Mouse (Mus musculus) gastrocnemius, postnatal 10 days (tissue): ENCODE measurements around the gene Mul1. TPM values are rescaled to one million over a fixed set of nuclear protein-coding genes. Genes with fewer than 3 reads are reported as not detected.
A peak's percentile ranks its signal among the peaks of the same experiment; 100 is the strongest.
"Not testable (repeated sequence)": the region's sequence is repeated elsewhere in the genome, so short reads cannot be mapped to it uniquely, and the experiment has no call there.

Experiments used
- DNase-seq: peaks from one replicate; pipeline ENCODE4 v3.0.0; 2021; ENCODE audit warnings: mixed read lengths
- long read RNA-seq, 2 experiments: library from polyadenylated mRNA; stranded (forward); transcript quantifications; one replicate each; pipeline ENCODE4 v2.0.0; 2021
- total RNA-seq, 2 experiments: library from RNA; stranded (reverse); gene quantifications; 2 replicates each; pipeline ENCODE4 v1.2.3; 2021

Gene Mul1
- 10 to 100 TPM; 32.3 to 35.7 TPM for total RNA-seq
- long read RNA-seq, experiment 1, transcript Mul1-201 (4 exons, 3,733 nt), result major isoform, 13 of 35 reads
- long read RNA-seq, experiment 1, partial matches to known transcripts, result 1 of 35 reads
- long read RNA-seq, experiment 1, other reads (novel, unspliced or antisense), result 21 of 35 reads
- long read RNA-seq, experiment 2, transcript Mul1-201 (4 exons, 3,733 nt), result major isoform, 14 of 28 reads
- long read RNA-seq, experiment 2, partial matches to known transcripts, result 2 of 28 reads
- long read RNA-seq, experiment 2, other reads (novel, unspliced or antisense), result 12 of 28 reads

DNA sequence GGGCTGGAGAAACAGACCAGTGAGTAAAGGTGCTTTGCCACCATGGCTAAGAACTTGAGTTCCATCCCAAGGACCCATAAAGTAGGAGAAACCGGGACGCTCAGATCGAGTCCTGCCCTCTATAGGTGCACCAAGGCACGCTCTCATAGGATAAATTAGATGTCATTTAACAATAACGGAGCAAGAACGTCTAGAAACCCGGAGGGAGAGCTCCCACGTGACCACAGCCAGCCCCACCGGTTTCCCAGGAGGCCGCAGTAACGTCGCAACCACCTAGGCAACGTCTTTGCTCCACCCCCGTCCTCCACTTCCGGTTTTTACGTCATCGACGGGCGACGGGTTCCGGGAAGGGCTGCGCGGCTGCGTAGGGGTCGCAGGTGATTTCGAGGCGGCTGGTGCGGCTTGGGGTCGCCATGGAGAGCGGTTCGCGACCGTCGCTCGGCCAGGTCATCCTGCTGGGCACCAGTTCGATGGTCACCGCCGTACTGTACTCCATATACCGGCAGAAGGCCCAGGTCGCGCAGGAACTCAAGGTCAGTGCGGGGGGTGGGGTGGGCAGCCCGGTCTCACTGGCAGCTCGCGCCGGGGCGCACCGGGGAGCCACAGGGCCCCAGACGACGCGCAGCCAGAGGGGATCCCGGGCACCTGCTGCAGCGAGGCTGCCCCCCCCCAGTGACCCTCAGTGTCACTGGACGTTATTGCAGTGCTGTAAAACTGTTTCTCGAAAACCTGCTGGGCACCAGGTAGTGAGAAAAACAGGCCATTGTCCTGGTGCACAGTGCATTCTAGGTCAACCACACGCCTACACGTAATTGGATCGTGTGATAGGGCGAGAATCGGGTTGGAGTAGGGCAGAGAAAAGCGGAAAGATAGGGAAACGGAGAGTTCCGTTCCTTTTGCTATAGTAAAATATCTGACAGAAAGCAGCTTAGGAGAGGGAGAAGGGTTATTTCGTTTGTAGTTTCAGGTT lies at the start of gene Mul1:
Gene Mul1, plus strand, starts transcription at position 325 of the 970 bp plus-strand sequence.
- DNase-seq, result peak; percentile 96

DNA sequence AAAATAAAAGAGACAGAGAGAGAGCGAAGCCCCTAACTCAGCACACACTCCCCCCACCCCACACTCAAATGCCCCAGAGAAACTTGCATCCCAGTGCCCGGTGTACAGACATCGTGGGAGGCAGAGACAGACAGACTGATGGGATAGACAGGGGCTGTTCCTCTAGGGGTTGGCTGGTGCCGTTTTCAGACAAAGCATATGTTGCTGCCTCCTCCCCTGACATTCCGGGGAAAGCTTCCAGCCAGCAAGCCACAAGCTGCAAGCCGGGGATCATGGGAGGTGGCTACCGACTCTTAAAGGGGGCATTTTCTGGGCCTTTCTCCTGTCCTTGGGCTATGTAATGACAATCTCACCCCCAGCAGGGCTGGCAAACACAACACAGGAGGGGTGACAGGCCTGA lies 40.8 kb upstream of the Mul1 start:
- no peak for DNase-seq

DNA sequence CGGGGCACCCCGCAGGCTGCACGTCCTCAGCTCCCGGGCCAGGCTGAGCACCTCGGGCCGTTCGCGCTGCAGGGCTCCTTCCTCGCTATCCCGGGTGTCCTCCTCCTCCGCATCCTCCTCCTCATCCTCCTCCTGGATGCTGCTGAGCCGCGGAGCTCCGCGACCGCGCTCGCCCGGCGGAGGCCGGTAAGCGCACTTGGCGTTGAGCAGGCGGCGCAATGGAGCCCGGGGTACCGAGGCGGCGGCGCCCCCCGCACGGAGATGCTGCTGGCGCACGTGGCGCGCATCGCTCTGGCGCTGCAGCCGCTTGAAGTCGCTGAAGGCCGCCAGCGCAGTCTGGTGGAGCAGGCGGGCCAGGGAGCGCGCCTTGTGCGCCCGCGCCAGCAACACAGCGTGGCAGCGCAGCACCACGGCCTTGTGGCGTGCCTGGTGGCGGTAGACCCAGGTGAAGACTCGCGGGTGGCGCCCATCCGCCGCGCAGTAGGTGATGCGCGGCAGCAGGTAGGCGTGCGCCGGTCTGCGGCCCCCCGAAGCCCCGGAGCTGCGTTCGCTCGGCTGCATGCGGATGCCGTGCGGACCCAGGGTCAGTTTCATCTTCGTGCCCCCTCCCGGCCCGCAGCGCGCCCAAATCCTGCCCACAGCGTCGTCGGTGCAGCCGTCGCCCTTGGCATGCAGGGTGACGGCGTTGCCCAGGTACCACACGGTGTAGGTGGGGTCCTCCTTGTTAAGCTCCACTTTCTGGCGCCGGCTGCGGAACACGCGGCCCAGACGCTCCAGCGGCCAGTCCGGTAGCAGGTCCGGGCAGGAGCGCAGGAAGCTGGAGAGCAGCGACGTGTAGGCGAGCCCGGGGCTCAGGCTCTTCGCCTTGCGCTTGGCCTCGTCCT lies 39.1 kb upstream of the Mul1 start:
- no peak for DNase-seq

DNA sequence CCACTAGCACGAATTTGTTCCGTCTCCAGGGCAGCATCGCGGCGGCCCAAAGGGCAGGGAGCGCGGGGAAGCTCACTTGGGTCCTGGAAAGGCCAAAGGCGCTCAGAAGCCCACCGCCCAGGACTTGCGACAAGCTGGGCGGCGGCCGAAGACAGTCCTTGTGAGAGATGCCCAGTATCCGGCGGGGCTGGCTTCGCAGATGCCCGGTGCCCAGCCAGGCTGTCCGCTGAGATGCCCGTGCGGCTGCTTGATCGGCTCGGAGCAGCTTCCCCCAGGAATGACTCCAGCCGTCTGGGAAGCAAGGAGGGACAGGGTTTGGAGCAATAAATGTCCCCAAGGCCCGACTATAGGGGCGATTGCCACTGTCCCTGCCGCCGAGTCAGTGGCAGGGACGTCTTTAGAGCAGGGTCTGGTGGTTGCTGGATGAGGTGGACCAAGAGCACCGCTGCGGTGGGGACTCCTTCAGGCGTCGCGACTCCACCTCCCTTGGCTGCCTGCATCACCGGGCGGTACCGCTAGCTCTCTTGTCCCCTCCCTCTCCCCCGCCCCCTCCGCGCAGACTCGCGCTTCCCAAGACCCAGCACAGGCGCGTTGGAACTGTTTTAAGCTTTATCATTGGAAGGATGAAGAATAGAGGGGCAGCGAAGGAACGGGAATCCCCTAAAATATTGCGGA lies 38.4 kb upstream of the Mul1 start, which contains the start of gene Fam43b:
Gene Fam43b, minus strand, starts transcription at position 558 of the 675 bp plus-strand sequence.
- DNase-seq, result peak; percentile 27

DNA sequence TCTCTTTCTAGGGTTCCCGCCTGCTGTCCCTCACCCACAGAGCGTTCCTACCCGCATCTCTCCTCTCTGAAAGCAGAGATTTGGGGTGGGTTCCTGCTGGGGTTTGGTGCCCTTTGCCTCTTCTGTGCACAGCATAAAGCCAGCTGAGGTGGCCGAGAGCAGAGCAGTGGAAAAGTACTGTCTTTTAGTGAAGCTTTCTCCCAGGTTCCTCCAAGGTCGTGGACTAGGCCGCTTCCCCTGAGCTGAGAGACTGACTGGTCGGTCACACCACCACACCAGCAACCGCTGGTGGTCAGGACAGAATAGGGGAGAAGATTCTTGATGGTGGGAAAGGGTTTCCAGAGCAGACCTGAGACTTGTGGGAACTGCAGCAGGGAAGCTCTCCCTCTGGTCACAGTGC lies 37.8 kb upstream of the Mul1 start:
- DNase-seq, result no peak

DNA sequence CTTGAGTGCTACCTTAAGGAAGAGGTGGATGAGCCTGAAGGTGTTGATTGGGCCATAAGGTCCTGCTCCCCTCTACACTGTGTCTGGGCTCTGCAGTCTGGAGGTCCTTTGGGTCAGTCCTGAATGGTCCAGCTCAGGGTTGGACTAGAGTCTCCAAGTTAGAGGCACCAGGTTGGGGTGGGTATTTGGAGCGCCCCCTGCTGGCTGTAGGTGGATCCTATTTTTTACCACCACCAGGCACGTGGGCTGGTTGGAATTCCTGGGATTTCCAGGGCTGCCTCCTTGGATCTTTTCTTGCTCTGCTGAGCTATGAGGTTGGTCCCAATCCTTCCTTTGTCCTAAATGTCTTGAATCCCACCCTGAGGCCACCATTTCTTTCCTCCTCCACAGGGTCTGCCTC lies 29.7 kb upstream of the Mul1 start:
- DNase-seq, result peak; percentile 43

DNA sequence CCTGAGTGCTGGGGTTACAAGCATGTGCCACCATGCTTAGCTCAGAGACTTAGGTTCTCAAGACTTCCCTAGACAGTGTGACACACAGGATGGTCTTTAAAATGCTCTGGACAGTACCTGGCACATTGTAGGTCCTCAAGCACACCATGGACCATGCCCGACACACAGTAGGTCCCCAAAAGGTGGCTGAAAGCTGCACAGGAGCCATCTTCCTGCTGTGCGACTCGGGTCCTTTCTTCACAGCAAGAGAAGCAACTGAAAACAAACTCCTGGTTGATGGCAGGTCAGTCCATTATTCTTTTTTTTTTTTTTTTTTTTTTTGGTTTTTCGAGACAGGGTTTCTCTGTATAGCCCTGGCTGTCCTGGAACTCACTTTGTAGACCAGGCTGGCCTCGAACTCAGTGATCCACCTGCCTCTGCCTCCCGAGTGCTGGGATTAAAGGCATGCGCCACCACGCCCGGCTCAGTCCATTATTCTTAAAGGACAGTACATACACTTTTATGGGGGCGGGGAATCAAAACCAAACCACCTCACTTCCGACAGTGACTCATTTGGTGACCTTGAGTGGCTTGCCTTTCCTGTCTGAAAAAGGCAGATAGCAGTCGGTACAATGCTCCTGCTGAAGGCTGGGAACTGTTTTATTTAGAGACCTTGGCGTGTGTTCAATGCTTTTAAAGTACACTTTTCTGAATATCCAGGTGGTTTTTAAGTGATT lies 26.8 kb upstream of the Mul1 start:
- DNase-seq, result no peak

DNA sequence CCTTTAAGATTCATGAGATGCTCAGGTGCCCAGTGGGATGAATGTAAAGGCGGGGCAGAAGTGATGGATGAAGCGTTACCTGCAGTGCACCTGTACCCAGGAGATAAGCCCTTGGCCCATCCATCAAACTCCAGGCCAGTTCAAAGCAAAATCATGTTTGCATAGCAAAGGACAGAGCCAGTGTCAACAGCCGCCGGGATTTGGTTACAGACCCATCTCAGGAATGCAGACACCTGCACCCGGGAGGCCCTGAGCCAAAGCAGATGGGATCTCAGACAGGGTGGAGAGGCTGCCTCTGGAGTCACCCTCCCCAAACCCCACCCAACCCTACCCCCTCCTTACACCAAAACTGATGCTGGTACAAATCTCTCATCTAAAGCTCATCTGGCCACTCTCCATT lies 23.5 kb upstream of the Mul1 start:
- no peak for DNase-seq

DNA sequence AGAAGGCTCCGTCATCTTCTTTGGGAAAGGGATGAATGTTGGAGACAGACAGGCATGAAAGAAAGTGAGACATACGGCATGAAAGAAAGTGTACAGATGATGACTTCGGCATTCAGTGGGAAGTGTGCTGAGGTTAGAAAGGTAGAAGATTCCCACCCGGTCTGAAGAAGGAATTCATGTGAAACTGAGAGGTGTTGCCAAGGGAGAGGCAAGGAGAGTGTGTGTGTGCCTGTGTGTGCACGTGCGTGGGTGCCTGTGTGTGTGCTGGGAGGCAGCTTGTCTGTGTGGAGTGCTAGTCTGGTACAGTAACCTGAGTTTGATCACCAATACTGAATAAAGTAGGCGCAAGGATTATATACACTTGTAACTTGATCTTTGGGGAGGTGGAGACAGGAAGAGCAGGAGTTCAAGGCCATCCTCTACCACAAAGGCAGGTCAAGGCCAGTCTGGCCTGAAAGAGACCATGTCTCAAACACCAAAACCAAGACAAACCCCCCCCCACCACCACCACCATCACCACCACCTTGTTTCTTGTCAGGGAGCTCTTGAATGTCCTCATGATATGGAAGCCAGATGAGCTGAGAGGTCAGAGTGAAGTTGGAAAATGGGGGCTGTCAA lies 22.9 kb upstream of the Mul1 start:
- DNase-seq, result no peak

DNA sequence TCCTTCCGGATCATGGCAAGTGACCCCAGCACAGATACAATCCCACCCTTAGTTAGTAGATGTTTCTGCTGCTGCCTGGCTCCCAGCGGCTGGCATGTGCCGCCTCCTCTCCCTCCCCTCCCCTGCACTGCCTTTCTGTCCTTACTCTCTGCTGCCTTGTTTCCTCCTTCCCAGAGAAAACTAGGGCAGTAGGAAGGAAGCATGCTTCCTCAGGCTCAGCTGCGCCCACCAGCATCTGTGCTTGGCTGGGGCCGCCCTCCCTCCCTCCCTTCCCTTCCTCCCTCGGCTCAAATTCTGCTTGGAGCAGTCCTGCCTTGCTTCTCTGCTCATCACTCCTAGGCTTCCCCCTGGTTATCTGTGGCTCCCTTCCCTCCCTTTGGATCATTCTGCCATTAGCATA lies 19.7 kb upstream of the Mul1 start:
- DNase-seq, result no peak

DNA sequence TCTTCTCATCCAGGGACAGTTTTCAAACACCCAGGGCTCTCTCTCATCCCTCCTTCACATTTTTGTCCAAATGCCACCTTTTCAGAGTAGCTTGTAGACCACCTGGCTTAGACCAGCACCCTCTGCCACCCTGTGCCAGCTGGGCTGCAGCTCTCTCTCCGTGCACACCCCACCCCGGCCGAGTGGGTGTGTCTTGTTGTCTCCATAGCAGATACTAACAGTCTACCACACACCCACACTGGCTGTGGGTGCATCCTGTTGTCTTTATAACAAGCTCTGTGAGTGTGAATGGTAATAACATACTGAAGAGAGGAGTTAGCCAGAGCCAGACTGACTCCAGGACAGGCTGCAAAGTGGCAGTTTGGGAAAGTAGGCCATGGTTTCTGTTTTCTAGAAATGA lies 18.5 kb upstream of the Mul1 start:
- no peak for DNase-seq

DNA sequence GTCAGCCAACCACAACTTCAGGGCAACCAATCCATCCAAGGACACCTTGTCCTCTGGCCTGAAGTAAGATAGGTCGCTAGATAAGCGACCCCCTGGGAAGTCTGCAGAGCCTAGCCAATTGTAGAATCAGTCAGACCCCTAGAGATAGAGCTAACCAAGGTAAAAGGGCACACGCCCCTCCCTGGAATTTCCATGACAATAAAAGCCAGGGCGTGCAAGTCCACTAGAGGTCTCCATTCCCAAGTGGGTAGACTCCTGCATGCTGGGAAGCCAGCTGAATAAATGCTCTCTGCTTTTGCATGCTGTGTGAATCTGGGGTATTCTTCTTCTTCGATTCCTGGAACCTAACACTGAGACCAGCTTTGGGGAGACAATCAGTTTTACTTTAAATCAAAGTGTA lies 18.1 kb upstream of the Mul1 start:
- no peak for DNase-seq

DNA sequence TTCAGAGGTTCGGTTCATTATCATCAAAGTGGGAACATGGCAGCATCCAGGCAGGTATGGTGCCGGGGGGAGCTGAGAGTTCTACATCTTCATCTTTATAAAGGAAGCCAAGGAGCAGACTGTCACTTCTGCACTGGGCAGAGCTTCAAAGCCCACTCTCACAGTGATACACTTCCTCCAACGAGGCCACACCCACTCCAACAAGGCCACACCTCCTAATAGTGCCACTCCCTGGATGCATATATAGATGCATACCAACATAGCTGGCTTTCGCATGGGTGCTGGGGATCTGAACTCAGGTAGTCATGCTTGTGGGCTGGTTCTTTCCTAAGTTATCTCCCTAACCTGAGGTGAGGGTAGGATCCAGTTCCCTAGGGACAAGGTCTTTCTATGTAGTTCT lies 16.6 kb upstream of the Mul1 start:
- no peak for DNase-seq

DNA sequence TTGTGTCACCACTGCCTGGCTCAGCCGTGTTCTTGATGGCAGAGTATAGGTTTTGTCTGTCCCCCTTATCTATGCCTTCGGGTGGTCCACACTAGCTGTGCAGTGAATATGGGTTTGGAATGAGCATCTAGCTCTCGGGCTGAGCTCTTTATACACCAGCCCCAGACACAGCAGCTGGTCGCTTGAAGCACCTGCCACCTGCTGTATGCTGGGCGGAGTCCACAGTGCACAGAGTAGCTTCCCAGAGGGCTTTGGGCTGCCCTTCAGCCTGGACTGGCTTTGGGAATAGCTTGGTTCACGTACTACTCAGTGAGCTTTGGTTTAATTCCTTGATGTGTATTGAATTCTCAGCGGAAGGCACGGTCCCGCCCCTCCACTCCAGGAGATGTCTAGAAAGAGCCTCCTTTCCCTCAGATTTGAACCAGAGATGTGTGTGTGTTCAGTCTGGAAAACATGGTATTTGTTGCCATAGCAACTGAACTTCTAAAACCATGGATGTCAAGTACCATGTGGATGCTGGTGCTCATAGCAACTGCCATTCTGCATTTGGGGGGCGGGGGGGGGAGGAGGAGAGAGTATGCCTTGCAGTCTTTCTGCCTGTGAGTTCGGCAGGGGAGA lies 16.0 kb upstream of the Mul1 start:
- no peak for DNase-seq

DNA sequence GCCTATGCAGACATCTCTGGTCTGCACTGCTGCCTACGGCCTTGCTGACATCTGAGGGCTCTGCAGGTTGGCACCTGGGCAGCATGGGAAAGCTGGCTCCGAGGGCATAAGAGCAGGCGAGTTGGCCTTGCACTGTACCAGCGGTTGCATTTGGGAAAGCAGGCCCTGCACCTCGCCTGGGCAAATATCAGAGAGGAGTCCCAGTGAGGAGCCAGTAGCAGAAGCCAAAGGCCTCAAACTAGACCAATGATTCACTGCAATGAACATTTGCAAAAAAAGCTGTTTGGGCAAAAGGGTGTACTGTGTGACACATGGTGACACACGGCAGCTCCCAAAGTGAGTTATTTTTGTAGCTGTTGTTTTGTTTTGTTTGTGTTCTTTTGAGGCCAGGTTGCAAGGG lies 9.4 kb upstream of the Mul1 start:
- DNase-seq, result no peak

DNA sequence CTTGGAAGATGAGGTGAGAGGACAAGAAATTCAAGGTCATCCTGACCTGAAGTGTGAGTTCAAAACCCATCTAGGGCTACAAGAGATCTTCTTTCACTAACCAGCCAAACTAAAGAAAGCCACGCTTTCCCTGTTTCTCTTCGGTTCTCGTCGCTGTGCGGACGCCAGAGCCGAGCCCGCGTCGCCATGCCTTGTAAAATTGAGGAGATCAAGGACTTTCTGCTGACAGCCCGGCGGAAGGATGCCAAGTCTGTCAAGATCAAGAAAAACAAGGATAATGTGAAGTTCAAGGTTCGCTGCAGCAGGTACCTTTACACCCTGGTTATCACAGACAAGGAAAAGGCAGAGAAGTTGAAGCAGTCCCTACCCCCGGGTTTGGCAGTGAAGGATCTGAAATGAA lies 8.9 kb upstream of the Mul1 start:
- DNase-seq, result not testable (repeated sequence)

DNA sequence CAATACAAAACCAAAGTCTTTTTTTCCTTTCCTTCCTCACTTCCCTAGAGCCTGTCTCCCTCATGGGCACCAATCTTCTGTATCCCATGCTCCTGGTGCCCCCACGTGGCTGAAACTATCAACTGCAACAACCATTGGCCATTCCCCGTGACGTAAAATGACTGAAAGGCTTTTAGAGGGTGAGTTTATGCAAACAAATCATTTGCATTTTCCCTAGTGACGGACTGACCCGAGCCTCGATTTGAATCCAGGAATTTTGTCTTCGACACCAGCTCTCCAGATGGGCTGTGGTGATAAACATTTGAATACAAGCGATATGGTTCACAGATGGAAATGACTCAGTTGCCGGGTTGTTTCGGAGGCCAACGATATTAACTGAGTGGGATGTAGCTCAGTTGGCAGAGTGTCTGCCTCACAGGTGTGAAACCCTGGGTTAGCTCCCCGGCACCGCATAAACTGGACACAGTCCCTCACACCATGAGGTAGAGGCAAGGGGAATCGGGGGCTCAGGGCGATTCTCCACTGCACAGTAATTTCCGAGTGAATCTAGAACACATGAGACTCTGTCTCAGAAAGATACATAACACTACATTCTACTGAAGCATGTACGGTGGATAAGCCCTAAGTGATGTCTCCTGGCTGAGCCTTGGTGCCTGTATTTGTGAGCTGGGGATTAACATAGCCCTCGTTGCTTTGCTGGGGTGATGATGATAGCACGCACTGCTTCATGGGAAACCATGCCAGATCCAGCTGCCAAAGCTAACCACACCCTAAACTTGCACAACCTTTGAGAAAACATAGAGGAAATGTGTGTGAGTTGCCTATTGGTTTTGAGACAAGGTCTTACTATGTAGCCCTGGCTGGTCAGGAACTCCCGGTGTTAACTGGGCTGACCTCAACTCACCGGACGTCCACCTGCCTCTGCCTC lies 7.4 kb upstream of the Mul1 start:
- peak; percentile 85 for DNase-seq

DNA sequence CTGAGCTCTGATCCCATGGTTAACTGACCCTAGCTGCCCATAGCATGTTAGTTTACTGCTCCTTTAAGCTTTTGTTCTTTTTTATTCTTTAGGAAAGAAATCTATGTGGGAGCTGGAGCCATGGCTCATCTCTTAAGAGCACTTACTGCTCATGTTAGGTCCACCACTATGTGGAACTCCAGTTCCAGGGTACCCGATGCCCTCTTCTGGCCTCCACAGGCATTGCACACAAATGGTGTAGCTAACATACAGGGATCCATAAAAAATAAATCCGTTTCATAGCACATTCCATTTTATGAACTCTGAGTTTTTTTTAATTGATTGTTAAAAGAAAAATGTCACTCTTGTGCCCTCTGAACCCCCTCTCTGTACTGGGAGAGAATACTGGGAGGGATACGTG lies 4.7 kb upstream of the Mul1 start:
- peak; percentile 45 for DNase-seq

DNA sequence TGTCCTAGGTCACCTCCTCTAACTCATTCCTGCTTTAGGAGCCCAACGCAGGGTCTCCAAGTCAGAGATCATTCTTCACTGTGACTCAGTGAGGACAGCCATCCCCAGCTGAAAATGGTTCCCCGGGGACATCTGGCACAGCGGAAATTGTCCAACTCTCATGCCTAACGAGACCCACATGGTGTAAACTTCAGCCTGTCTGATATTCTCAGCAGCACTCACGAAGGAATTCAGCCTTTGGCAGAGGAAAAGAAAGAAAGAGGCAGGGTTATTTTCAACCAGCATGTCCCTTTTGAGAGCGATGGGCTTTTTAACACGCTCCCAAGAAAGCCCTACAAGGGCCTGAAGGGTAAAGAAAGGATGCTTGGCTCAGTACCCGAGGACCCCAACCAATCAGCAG lies 3.1 kb upstream of the Mul1 start:
- no peak for DNase-seq
